Mouse (Mus musculus) stomach, postnatal 0 days (tissue): ENCODE measurements around the gene Ncln.

Experiments used
- CTCF ChIP-seq: IDR thresholded peaks from 2 replicates; pipeline ENCODE4 v1.5.1; 2016; ENCODE audit warnings: antibody characterized with exemption, low read depth, mild to moderate bottlenecking, moderate library complexity
- EP300 ChIP-seq: optimal IDR thresholded peaks from 2 replicates; pipeline ENCODE3; 2016; ENCODE audit warnings: antibody characterized with exemption

DNA sequence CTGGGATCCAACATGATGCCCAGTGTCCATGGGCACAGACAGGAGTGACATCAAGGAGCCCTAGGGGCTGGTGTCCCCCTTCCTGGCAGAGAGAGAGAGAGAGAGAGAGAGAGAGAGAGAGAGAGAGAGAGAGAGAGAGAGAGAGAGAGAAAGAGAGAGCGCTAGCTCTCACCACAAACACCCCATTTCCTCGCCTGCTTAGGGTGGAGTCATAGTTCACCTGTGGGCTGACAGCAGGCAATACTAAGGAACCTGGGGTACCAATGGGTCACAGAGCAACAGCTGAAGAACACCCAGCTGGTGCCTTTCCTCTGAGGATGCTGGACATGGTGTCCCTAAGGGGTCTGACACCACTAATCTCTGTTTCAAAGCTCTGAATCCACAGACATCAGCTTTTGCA is 41.2 kb upstream of the Ncln start:
- TF ChIP-seq EP300: no peak
- no peak for TF ChIP-seq CTCF
